Mouse (Mus musculus) stomach, postnatal 0 days (tissue): ENCODE data around the gene Gen1. TPM values are rescaled to one million over a fixed set of nuclear protein-coding genes. Genes with fewer than 3 reads are reported as not detected.
A peak's percentile ranks its signal among the peaks of the same experiment; 100 is the strongest.

ENCODE experiments used
- ATAC-seq: fragments of 200-750 bp; cut with Nextera tagmentation; 2 replicates; pipeline ENCODE4 v1.8.0; 2017; ENCODE audit not compliant: low FRiP score, low TSS enrichment
- DNase-seq: peaks from one replicate; pipeline ENCODE4 v3.0.0-alpha.2; 2016; ENCODE audit warnings: low spot score
- H3K27ac ChIP-seq: fragments of 300-500 bp; sonication (generic); replicated peaks from 2 replicates; pipeline ENCODE4 v1.5.1; 2014; ENCODE audit warnings: mild to moderate bottlenecking, control low read depth
- H3K27me3 ChIP-seq: fragments of 300-500 bp; sonication (generic); 2 replicates; pipeline ENCODE4 v1.6.1; 2014; ENCODE audit warnings: low read length; ENCODE audit not compliant: control insufficient read depth, insufficient read depth
- H3K36me3 ChIP-seq: fragments of 300-500 bp; sonication (generic); 2 replicates; pipeline ENCODE4 v1.6.1; 2014; ENCODE audit warnings: low read length, mixed read lengths; ENCODE audit not compliant: control insufficient read depth, insufficient read depth
- H3K4me1 ChIP-seq: fragments of 300-500 bp; sonication (generic); replicated peaks from 2 replicates; pipeline ENCODE4 v1.6.1; 2014; ENCODE audit warnings: antibody characterized with exemption; ENCODE audit not compliant: control insufficient read depth, insufficient read depth
- H3K4me2 ChIP-seq: fragments of 300-500 bp; sonication (generic); replicated peaks from 2 replicates; pipeline ENCODE4 v1.6.1; 2014; ENCODE audit warnings: low read depth, mild to moderate bottlenecking, control low read depth, moderate library complexity
- H3K4me3 ChIP-seq: fragments of 300-500 bp; sonication (generic); 2 replicates; pipeline ENCODE4 v1.5.1; 2014; ENCODE audit warnings: low read depth, low read length, control low read depth
- H3K9ac ChIP-seq: fragments of 300-500 bp; sonication (generic); 2 replicates; pipeline ENCODE4 v1.6.1; 2014; ENCODE audit warnings: mild to moderate bottlenecking, low read length, control low read depth, mixed read lengths
- H3K9me3 ChIP-seq: fragments of 300-500 bp; sonication (generic); 2 replicates; pipeline ENCODE4 v1.6.1; 2016; ENCODE audit warnings: low read length; ENCODE audit not compliant: control insufficient read depth
- CTCF ChIP-seq: IDR thresholded peaks from 2 replicates; pipeline ENCODE4 v1.5.1; 2016; ENCODE audit warnings: antibody characterized with exemption, low read depth, mild to moderate bottlenecking, moderate library complexity
- EP300 ChIP-seq: optimal IDR thresholded peaks from 2 replicates; pipeline ENCODE3; 2016; ENCODE audit warnings: antibody characterized with exemption
- WGBS: fragments of 180-500 bp; shearing (Covaris S2); extraction: QIAGEN DNeasy Blood & Tissue Kit; methylation state at CpG from one replicate; pipeline ENCODE4 v1.1.7; 2014; 5-methylcytosine and 5-hydroxymethylcytosine counted together
- polyA plus RNA-seq: library from polyadenylated mRNA; unstranded; fragments of >200 nt; fragmentation: Nextera tagmentation; extraction: Ambion mirVana; gene quantifications from 2 replicates; pipeline ENCODE4 v1.2.1, GENCODE M21; 2015

The Gen1 gene
- polyA plus RNA-seq, 1 experiment from 2014 or later = 1.6 TPM

GRCm38 (mm10) chr12:11272568-11272967, 7.0 kb upstream of the Gen1 start:
- H3K27me3 ChIP-seq = no peaks in the 10 kb centered on the region
- H3K9ac ChIP-seq = no peak overlapping the region
- H3K4me1 ChIP-seq = no peaks in the 10 kb centered on the region
- no peak overlapping the region for H3K27ac ChIP-seq
- no peak overlapping the region for H3K4me3 ChIP-seq
- ATAC-seq (no peak), DNase-seq (no peak)
- H3K4me2 ChIP-seq = no peak overlapping the region
- 85% methylated on average over 4 of the region's 4 CpGs for WGBS
- no peak for TF ChIP-seq EP300
- no peak for TF ChIP-seq CTCF
- H3K36me3 ChIP-seq = peaks cover 3% of the 10 kb centered on the region; the same call in 1 of the 2 replicates
- no peaks in the 10 kb centered on the region for H3K9me3 ChIP-seq

DNA sequence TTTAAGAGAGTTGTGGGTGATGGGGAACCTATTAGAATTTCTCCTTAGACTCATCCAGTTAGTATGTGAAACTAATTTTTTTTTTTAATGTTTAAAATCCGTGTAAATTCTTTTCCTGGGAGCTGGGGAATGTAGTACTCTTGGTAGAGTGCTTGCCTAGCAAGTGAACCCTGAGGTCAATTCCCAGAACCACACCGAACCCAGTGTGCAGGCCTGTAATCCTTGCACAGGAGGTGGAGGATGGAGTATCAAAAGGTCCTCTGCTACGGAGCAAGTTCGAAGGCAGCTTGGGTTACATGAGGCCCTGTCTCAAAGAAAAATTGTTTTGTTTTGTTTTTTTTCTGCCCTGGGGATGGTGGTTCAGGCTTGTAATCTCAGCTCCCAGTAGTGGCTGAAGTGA, 1.4 kb upstream of the Gen1 start:
- no peaks in the 10 kb centered on the region for H3K4me1 ChIP-seq
- H3K27me3 ChIP-seq = no peaks in the 10 kb centered on the region
- H3K4me3 ChIP-seq = peak overlapping the region; percentile 97
- H3K9me3 ChIP-seq = no peaks in the 10 kb centered on the region
- H3K27ac ChIP-seq = no peak overlapping the region; the same call in 1 of the 2 replicates
- peak overlapping the region; percentile 74 for H3K4me2 ChIP-seq
- WGBS = 5% methylated on average over 4 of the region's 4 CpGs
- no peak for TF ChIP-seq EP300
- TF ChIP-seq CTCF = no peak
- H3K36me3 ChIP-seq = no peaks in the 10 kb centered on the region
- peak overlapping the region; percentile 93 for H3K9ac ChIP-seq
- DNase-seq = no peak
- no peak for ATAC-seq

DNA sequence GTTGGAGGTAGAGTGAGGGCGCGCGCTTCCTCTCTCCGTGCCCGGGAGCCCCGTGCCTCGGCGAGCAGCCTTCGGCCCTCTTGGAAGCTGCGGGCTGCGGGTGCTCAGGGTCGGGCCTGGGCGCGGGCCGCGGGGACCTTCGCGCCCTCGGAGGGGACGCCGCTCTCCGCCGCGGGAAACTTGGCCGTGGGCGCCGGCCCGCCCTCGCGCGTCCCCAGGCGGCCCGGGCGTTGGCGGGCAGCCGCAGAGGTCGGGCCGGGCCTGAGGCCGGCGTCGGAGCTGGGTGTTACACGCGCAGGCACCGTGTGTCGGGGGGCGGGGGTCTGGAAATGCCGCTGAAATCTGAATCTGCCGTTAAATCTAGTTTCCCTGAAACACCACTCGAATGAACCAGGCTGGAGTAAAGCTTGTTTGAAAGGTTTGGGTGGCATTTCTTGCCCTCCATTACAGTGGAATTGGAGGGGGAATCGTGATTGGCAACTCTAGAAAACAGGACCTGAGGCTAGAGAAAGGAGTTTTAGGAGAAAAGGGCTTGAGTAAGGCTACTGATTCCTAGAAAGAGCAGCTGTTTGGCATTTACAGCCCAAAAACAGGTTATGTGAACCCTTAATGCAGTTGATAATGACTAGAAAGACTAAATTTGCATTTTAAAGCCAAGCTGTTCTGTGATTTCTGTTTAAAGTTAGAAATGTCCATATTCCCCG, 833 bp upstream of the Gen1 start:
- H3K4me1 ChIP-seq = no peaks in the 10 kb centered on the region
- ATAC-seq (peak; percentile 66), DNase-seq (no peak)
- no peaks in the 10 kb centered on the region for H3K9me3 ChIP-seq
- peak overlapping the region; percentile 74 for H3K4me2 ChIP-seq
- peak overlapping the region; percentile 96 for H3K27ac ChIP-seq
- WGBS = under 1% methylated on average over 41 of the region's 51 CpGs
- H3K36me3 ChIP-seq = no peaks in the 10 kb centered on the region
- H3K27me3 ChIP-seq = no peaks in the 10 kb centered on the region
- peak overlapping the region; percentile 93 for H3K9ac ChIP-seq
- H3K4me3 ChIP-seq = peak overlapping the region; percentile 97
- TF ChIP-seq EP300 (no peak), CTCF (no peak)

DNA sequence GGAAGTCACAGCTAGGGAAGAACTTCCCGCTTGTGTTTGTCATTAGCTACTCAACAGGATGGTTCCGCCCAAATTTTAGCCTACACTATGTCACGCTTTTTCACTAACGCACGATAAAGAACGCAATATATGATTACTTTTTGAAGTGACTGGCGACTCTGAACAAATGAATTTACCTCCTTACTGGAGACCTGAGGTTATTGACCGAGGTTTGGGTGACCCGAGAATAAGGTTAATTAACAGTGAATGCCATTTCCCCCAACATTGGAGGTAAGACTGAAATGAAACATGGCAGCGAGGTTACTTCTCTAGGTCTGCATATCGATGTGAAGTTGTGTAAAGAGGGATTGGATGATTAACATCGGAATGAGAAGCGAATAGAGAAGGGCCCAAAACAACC, 706 bp downstream of the Gen1 start:
- no peak for TF ChIP-seq CTCF
- TF ChIP-seq EP300 = no peak
- DNase-seq = no peak
- Histone ChIP-seq H3K27ac (0 out of 2 replicates have a peak overlapping the region, but pooled peaks have one; percentile 26), H3K27me3 (no peaks in the 10 kb centered on the region), H3K4me3 (peak overlapping the region; percentile 97), H3K4me2 (peak overlapping the region; percentile 74), H3K4me1 (no peaks in the 10 kb centered on the region), H3K9ac (peak overlapping the region; percentile 93), H3K36me3 (no peaks in the 10 kb centered on the region), H3K9me3 (no peaks in the 10 kb centered on the region)
- 3% methylated on average over 13 of the region's 13 CpGs for WGBS
- no peak for ATAC-seq

GRCm38 (mm10) chr12:11250322-11250721, 15.3 kb downstream of the Gen1 start:
- H3K4me2 ChIP-seq = no peak overlapping the region
- H3K27me3 ChIP-seq = no peaks in the 10 kb centered on the region
- 72% methylated on average over 3 of the region's 3 CpGs for WGBS
- H3K27ac ChIP-seq = no peak overlapping the region
- H3K36me3 ChIP-seq = no peaks in the 10 kb centered on the region; the same call in 1 of the 2 replicates
- ATAC-seq (no peak), DNase-seq (no peak)
- H3K4me3 ChIP-seq = no peak overlapping the region
- H3K9me3 ChIP-seq = no peaks in the 10 kb centered on the region
- H3K9ac ChIP-seq = no peak overlapping the region
- H3K4me1 ChIP-seq = no peaks in the 10 kb centered on the region
- no peak for TF ChIP-seq EP300
- no peak for TF ChIP-seq CTCF

DNA sequence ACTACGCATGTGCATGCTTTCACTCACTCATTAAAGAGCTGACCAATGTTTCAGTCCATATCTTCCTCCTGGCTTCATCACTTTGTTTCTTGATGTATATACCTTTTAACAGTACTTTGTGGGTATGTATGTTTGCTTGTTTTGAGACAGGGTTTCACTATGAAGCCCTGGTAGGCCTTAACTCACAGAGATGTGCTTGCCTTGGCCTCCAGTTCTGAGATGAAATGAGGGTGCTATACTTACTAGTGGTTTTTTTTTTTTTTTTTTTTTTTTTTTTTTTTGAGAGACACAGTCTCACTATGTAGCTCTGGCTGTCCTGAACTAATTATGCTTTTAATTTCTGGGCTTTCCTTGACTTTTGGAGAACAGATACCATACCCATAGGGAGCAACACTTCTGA, 18.1 kb downstream of the Gen1 start:
- no peak overlapping the region for H3K4me3 ChIP-seq
- TF ChIP-seq CTCF (no peak), EP300 (no peak)
- H3K27me3 ChIP-seq = no peaks in the 10 kb centered on the region
- H3K4me2 ChIP-seq = no peak overlapping the region
- ATAC-seq = no peak
- no peaks in the 10 kb centered on the region; the same call in 1 of the 2 replicates for H3K36me3 ChIP-seq
- H3K9me3 ChIP-seq = no peaks in the 10 kb centered on the region
- no peak overlapping the region for H3K27ac ChIP-seq
- no peak for DNase-seq
- no peaks in the 10 kb centered on the region for H3K4me1 ChIP-seq
- no peak overlapping the region for H3K9ac ChIP-seq
- 94% methylated on average over 1 of the region's 1 CpGs for WGBS
